Mouse (Mus musculus) megakaryocyte, embryonic 14.5 days (primary cell): ENCODE measurements around the gene Abca7.

ENCODE experiments used
- FLI1 ChIP-seq: IDR thresholded peaks from 2 replicates; pipeline ENCODE4 v1.6.1; 2012; ENCODE audit warnings: low read length, inconsistent platforms, mixed read lengths
- GATA1 ChIP-seq: IDR thresholded peaks from 3 replicates; pipeline ENCODE4 v1.6.1; 2012; ENCODE audit warnings: mixed read lengths, low read length, inconsistent platforms, borderline replicate concordance

- no peak for TF ChIP-seq GATA1
- no peak for TF ChIP-seq FLI1
Observed at GRCm38 (mm10) chr10:80051618-80052373, 55.5 kb downstream of the Abca7 start.
